Mouse (Mus musculus) induced T-regulatory cell, adult 2 months (primary cell): ENCODE measurements around the gene Susd1.
"Not testable (repeated sequence)": the region's sequence is repeated elsewhere in the genome, so short reads cannot be mapped to it uniquely, and the experiment has no call there.

Experiments
- DNase-seq: peaks from one replicate; pipeline ENCODE4 v3.0.0-alpha.2; 2012; ENCODE audit warnings: low read depth

The Susd1 gene

GRCm38 (mm10) chr4:59321181-59322008 is 117.0 kb downstream of the Susd1 start:
- no peak for DNase-seq

GRCm38 (mm10) chr4:59319136-59319941 is 119.1 kb downstream of the Susd1 start:
- peak; percentile 47 for DNase-seq

- peak; percentile 26 for DNase-seq
Measured at GRCm38 (mm10) chr4:59318602-59319001, 119.8 kb downstream of the Susd1 start.

- DNase-seq: no peak
Measured at GRCm38 (mm10) chr4:59315553-59316405, 122.7 kb downstream of the Susd1 start.

- no peak for DNase-seq
Measured at GRCm38 (mm10) chr4:59314939-59315552, 123.4 kb downstream of the Susd1 start.

- DNase-seq: no peak
Measured at GRCm38 (mm10) chr4:59312945-59313344, 125.5 kb downstream of the Susd1 start.

- DNase-seq: no peak
Measured at GRCm38 (mm10) chr4:59310590-59310989, 127.8 kb downstream of the Susd1 start.

GRCm38 (mm10) chr4:59307841-59308589 is 130.4 kb downstream of the Susd1 start:
- DNase-seq: no peak

GRCm38 (mm10) chr4:59302387-59302786 is 136.0 kb downstream of the Susd1 start:
- no peak for DNase-seq

- DNase-seq: no peak
Measured at GRCm38 (mm10) chr4:59301025-59301815, 137.2 kb downstream of the Susd1 start.

GRCm38 (mm10) chr4:59298719-59299496 is 139.5 kb downstream of the Susd1 start:
- DNase-seq: peak; percentile 46

- DNase-seq: peak; percentile 87
Measured at GRCm38 (mm10) chr4:59295127-59295526, 143.3 kb downstream of the Susd1 start.

GRCm38 (mm10) chr4:59294661-59295060 is 143.8 kb downstream of the Susd1 start:
- no peak for DNase-seq

- DNase-seq: peak; percentile 27
Measured at GRCm38 (mm10) chr4:59291914-59292718, 146.3 kb downstream of the Susd1 start.

- no peak for DNase-seq
Measured at GRCm38 (mm10) chr4:59290972-59291576, 147.4 kb downstream of the Susd1 start.

- DNase-seq: no peak
Measured at GRCm38 (mm10) chr4:59287103-59287502, 151.3 kb downstream of the Susd1 start.

- not testable (repeated sequence) for DNase-seq
Measured at GRCm38 (mm10) chr4:59286351-59286750, 152.1 kb downstream of the Susd1 start.
